Mouse (Mus musculus): ENCODE measurements around the gene R3hcc1l. TPM values are rescaled to one million over a fixed set of nuclear protein-coding genes. Genes with fewer than 3 reads are reported as not detected.

The R3hcc1l gene
- total RNA-seq, 1 experiment from 2014 or later = 23.9 TPM

GRCm38 (mm10) chr19:42540649-42541048 is 22.1 kb downstream of the R3hcc1l start:
- no peak for DNase-seq

- no peak for DNase-seq
Observed at GRCm38 (mm10) chr19:42558701-42559100, 40.1 kb downstream of the R3hcc1l start.

GRCm38 (mm10) chr19:42561991-42562390 is 43.4 kb downstream of the R3hcc1l start:
- DNase-seq = no peak

- DNase-seq = no peak
Observed at GRCm38 (mm10) chr19:42562981-42563380, 44.4 kb downstream of the R3hcc1l start.

GRCm38 (mm10) chr19:42563726-42564270 is 45.2 kb downstream of the R3hcc1l start:
- no peak for DNase-seq

- DNase-seq = peak; percentile 25
Observed at GRCm38 (mm10) chr19:42566283-42567019, 47.9 kb downstream of the R3hcc1l start.

- no peak for DNase-seq
Observed at GRCm38 (mm10) chr19:42567020-42567419, 48.5 kb downstream of the R3hcc1l start.

GRCm38 (mm10) chr19:42569076-42569475 is 50.5 kb downstream of the R3hcc1l start:
- peak; percentile 61 for DNase-seq

GRCm38 (mm10) chr19:42571291-42571690 is 52.7 kb downstream of the R3hcc1l start:
- no peak for DNase-seq

- DNase-seq = no peak
Observed at GRCm38 (mm10) chr19:42575317-42575716, 56.8 kb downstream of the R3hcc1l start.

GRCm38 (mm10) chr19:42576856-42577255 is 58.3 kb downstream of the R3hcc1l start:
- no peak for DNase-seq

GRCm38 (mm10) chr19:42578631-42579030 is 60.1 kb downstream of the R3hcc1l start:
- peak; percentile 24 for DNase-seq

- no peak for DNase-seq
Observed at GRCm38 (mm10) chr19:42580701-42581100, 62.1 kb downstream of the R3hcc1l start.

- no peak for DNase-seq
Observed at GRCm38 (mm10) chr19:42582811-42583370, 64.3 kb downstream of the R3hcc1l start.

GRCm38 (mm10) chr19:42583677-42584076 is 65.1 kb downstream of the R3hcc1l start:
- DNase-seq = no peak

- DNase-seq = no peak
Observed at GRCm38 (mm10) chr19:42584188-42584587, 65.6 kb downstream of the R3hcc1l start.

GRCm38 (mm10) chr19:42587704-42588103 is 69.1 kb downstream of the R3hcc1l start:
- no peak for DNase-seq

- no peak for DNase-seq
Observed at GRCm38 (mm10) chr19:42589246-42589645, 70.7 kb downstream of the R3hcc1l start.

- DNase-seq = no peak
Observed at GRCm38 (mm10) chr19:42591534-42591933, 73.0 kb downstream of the R3hcc1l start.

- no peak for DNase-seq
Observed at GRCm38 (mm10) chr19:42593456-42593855, 74.9 kb downstream of the R3hcc1l start.

GRCm38 (mm10) chr19:42595066-42595465 is 76.5 kb downstream of the R3hcc1l start:
- DNase-seq = no peak

- no peak for DNase-seq
Observed at GRCm38 (mm10) chr19:42597286-42597685, 78.7 kb downstream of the R3hcc1l start.

GRCm38 (mm10) chr19:42597896-42598295 is 79.3 kb downstream of the R3hcc1l start:
- no peak for DNase-seq

- no peak for DNase-seq
Observed at GRCm38 (mm10) chr19:42599891-42600290, 81.3 kb downstream of the R3hcc1l start.
